Mouse (Mus musculus) thymus, adult 2 months (tissue): Measurements from ENCODE around the gene Tmem200b.

Source experiments
- CTCF ChIP-seq: fragments of 200-500 bp; IDR thresholded peaks from 2 replicates; pipeline ENCODE4 v1.5.1; 2012; ENCODE audit warnings: mild to moderate bottlenecking, control low read depth, low read length, moderate library complexity, borderline replicate concordance; ENCODE audit not compliant: control insufficient read depth, poor library complexity, insufficient read depth; ENCODE audit errors: extremely low read depth
- POLR2A ChIP-seq: fragments of 200-500 bp; IDR thresholded peaks from 2 replicates; pipeline ENCODE4 v1.6.1; 2012; ENCODE audit warnings: mild to moderate bottlenecking, low read length, control low read depth, moderate library complexity; ENCODE audit not compliant: control insufficient read depth, poor library complexity, insufficient read depth; ENCODE audit errors: extremely low read depth

GRCm38 (mm10) chr4:131906423-131906822 is 15.1 kb upstream of the Tmem200b start:
- TF ChIP-seq POLR2A (no peak), CTCF (no peak)
